Mouse (Mus musculus): ENCODE data around the gene Sgms2.

Sgms2 gene

DNA sequence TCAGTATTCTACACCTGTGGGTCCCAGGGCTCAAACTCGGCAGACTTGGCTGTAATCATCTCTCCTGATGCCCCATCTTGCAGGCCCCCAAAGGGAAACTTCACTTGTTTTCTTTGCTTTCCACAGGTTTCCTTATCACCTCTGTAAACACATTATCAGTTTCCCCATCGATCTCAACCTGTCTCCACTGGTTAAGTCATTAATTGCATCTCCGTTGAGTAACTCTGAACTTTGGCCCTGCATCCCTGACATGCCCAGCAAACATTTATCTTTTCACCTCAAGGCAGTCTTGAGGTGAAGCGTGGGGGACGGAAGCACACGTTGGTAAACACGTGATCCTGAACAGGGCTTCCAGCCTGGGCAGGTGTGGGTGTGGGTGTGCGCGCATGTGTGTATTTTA lies 178.9 kb downstream of the Sgms2 start:
- peak; percentile 89; the same call in 1 of the 2 replicates for TF ChIP-seq GATA4 (IDR thresholded peaks at IDR 0.05; ENCODE audit: insufficient replicate concordance, low read length)

DNA sequence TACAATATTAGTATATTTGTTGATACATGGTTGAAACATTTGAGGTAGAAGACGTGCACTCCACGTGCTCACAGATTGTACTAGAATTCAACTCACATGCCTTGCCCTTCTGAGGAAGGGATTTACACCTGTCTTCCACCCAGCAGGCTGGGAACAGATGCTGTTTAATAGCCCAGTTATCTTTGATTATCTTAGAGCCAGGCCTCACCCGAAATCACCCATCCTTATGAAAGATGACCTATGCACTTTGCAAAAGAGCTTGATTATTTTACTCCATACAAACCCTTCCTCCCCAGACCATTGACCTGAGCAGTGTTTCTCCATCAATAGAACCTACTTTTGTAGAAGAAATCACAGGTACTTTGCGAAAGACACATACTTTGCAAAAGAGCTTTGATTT lies 180.6 kb downstream of the Sgms2 start:
- peak; percentile 38; the same call in 1 of the 2 replicates for TF ChIP-seq GATA4 (IDR thresholded peaks at IDR 0.05; ENCODE audit: insufficient replicate concordance, low read length)

DNA sequence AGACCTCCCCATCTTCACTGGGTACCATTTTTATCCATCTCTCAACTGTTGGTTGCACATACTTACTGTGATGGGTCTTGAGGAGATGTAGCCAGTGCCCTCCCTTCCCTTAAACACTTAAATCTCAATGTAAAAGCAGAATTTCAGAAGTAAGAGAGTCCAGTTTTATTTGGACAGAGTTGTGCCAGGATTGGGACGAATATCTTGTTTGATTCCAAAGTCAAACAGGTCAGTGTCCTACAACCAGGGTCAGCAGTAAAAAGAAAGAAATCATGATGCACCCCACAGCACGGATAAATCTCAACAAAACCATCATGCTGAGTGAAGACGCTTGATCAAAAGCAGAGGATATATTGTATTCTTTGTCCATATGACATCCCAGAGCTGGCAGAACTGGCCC lies 183.4 kb downstream of the Sgms2 start:
- 0 out of 2 replicates have a peak, but pooled peaks have one; percentile 13 for TF ChIP-seq GATA4 (IDR thresholded peaks at IDR 0.05; ENCODE audit: insufficient replicate concordance, low read length)

DNA sequence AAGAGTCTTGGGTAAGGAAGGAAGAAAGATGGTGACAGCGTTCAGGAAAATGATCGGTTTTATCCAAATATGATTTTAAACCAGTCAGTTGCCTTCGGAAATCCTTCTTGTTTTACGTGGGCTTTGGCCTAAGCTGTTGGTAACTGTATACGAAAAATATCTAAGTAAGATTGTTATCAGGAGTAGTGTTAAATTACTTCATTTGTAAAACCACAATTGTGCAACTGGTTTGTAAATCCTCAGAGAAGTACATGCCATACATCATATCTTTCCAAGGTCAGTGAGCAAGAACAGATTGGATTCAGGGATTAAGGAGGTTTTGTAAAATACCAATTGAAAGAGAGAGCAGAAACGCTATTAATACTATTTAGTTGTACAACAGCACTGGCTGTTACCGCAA lies 185.0 kb downstream of the Sgms2 start:
- no peak for TF ChIP-seq GATA4 (IDR thresholded peaks at IDR 0.05; ENCODE audit: insufficient replicate concordance, low read length)

DNA sequence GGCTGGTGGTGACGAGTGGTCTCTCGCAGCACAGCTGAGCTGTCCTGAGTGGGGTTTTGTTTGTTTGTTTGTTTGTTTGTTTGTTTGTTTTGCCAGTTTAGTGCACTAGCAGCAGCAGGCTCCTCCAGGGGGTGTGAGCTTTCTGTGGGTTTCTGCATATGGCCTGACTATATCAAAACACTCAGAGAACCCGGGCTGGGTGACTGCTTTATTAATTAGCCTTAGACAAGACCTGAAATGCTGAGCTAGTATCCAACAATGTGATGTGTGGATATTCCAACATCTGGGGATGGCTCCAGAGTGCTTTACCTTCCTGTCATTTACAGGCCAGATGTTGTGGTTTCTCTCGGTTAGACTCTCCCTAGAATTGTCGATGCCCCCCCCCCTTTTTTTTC lies 187.9 kb downstream of the Sgms2 start:
- no peak for TF ChIP-seq GATA4 (IDR thresholded peaks at IDR 0.05; ENCODE audit: insufficient replicate concordance, low read length)

DNA sequence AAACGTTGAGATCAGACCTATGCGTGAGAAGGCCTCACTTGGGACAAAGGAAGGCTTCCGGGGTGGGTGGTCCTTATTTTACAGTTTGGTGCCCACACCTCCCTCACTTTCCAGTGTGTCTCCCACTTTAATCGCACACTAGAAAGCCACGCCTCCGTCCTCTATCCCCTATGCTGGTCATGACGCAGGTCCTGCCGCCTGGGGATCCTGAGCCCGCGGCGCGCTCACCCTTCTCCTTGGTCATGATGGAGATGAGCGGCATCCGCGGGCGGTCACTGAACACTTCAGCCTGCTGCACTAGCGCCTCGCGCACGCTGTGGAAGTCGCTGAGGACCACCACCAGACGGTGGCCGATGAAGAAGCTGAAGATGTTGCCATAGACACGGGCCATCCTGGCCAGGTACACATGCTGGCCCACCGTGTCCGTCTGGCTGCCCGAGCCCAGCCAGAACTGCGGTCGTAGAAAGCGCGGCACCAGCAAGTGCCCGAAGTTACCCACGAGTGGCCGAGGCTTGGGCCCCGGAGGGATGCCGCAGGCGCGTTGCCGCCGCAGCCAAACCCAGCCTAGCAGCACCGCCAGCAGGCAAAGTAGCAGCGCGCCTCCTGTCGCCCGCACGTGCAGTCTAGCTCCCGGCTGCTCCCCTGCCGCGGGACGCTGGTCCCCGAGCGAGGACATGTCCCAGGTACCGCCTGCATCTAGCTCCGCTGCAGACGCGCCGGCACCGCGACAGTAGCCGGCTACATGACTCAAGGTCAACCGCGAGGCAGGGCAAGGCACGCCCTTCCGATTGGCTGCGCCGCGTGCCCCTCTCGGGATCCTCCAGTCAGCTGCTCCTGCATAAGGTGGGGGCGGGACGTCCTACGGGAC lies 188.5 kb downstream of the Sgms2 start, which contains the start of gene Cyp2u1:
Gene Cyp2u1 (minus strand): TSS at position 776 of the 868 bp plus-strand sequence.
- no peak for TF ChIP-seq GATA4 (IDR thresholded peaks at IDR 0.05; ENCODE audit: insufficient replicate concordance, low read length)

DNA sequence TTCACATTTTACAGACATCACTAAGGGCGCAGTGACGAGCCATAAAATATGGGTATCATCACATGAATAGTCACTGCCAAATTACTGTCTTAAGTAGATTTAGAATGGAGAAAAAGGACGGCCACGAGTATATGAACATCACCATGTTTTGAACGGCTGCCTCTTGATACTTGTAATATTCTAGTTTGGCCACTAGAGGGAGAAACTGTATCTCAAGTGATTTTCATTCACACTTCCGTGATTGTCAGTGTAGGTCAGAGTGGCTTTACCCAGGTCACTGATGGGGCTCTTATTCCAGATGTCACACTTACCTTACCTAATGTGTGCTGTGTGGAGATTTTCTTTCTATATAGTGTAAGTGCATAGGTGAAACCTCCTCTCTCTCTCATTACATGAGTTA lies 191.3 kb downstream of the Sgms2 start:
- TF ChIP-seq GATA4 (IDR thresholded peaks at IDR 0.05; ENCODE audit: insufficient replicate concordance, low read length), result no peak

DNA sequence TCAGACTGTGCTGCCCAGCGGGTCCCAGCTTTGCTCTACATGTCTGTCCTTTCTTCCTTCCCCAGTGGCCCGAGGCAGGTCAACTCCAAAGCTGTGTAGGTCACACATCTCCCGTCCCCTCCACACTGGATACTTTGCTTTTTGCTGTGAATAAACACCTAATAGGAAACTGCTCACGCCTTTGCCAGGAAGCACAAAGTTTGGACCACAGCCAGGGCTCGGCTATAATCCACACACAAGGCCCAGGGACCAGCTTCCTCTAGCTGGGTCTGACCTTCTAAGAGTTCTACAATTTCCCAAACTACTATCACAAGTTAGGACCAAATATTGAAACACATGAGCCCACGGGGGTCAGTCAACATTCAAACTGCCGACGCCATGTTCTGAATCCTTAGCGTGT lies 192.1 kb downstream of the Sgms2 start:
- no peak for TF ChIP-seq GATA4 (IDR thresholded peaks at IDR 0.05; ENCODE audit: insufficient replicate concordance, low read length)

DNA sequence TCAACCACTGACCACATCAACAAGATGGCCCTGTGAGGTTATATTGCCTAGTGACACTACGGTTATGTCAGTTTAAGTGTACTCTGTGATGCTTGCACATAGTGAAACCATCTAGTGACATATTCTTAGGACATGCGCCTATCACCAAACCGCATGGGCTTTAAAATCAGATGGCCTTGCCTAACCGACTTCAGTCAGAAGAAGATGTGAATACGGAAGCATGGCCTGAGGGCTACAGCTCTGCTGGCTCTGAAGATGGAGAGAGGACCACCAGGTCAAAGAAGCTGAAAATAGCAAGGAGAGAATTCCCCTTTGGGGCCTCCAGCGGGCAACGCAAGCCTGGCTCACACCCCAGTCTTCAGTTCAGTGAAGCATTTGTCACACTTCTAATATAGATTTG lies 194.3 kb downstream of the Sgms2 start:
- no peak for TF ChIP-seq GATA4 (IDR thresholded peaks at IDR 0.05; ENCODE audit: insufficient replicate concordance, low read length)

DNA sequence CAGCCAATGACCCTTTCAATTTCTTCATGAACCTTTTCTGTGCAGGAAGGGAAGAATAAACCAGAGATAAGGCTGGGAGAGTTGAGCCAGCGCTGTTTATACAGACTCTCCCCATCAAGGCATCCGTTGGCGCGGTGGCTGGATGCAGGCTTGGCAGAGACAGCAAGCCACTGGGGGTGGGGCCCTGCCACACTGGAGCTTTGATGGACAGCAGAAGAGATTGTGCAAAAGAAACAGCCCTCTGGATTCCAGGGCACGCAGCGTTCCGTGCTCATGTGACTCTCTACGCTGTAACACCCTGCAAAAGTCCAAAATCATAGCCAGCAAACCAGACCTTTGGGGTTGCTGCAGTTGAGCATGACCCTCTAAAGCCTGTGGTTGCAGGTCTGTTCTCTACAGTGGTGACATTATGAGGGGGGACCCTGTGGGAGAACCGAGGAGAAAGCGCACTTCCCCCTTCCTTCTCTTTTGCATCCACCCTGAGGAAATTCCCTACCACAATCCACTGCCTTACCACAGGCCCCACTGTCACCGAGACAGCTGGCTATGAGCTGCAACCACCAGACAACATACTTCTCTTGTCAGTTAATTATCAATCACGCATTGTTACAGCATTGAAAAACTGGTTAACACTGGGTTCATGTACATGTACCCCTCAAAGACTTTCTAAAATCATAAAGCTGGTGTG lies 195.6 kb downstream of the Sgms2 start:
- TF ChIP-seq GATA4 (IDR thresholded peaks at IDR 0.05; ENCODE audit: insufficient replicate concordance, low read length), result no peak

DNA sequence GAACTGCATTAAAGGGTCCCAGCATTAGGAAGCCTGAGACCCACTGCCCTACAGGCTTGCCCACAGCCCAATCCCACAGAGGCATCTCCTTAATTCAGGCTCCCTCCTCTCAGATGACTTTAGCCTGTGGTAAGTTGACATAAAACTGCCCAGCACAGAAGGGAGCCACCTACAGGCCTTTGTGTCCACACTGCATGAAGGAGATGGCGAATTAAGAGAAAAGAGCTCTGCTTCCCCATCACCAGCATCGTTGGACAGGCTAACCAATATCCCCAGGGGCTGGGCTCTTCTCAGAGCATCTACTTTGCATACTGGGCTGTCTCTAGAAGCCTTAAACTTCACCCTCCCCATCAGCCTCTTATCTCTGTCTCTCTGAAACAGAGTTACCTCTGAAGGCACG lies 196.7 kb downstream of the Sgms2 start:
- no peak for TF ChIP-seq GATA4 (IDR thresholded peaks at IDR 0.05; ENCODE audit: insufficient replicate concordance, low read length)

DNA sequence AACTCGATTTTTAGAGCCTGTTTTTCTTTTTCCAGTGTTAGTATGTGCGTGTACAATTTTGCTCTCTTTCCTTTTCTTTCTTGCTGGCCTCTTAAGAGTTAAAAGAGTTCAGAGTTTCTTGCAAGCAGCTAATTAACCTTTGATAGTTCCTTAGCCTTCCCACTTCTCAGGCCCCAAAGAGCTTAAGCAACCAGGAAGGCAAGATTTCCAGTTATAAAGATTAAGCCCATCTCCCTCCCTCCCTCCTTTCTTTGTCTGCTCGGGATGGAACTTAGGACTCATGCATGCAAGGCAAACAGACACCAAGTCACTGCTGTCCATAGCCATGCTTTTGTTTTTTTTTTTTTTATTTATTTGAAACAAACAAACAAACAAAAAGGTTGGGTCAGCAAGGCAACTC lies 198.3 kb downstream of the Sgms2 start:
- no peak for TF ChIP-seq GATA4 (IDR thresholded peaks at IDR 0.05; ENCODE audit: insufficient replicate concordance, low read length)

DNA sequence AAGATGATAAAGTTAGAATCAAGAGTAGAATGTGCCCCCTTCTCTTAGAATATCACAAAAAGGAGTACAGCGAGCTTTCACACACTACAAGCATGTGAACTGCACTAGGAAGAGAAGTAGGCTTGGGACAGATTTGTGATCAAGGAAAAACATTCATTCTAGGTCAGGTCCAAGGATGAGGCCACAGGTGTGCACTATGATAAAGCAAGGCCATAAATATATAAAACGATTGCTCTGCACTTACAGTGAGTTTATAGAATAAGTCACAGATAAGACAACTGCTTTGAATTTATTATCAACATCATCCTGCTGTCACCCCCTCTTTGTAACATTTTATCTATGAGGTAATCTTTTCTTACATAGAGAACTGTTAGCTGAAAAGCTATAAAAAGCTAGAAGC lies 198.9 kb downstream of the Sgms2 start:
- no peak for TF ChIP-seq GATA4 (IDR thresholded peaks at IDR 0.05; ENCODE audit: insufficient replicate concordance, low read length)

DNA sequence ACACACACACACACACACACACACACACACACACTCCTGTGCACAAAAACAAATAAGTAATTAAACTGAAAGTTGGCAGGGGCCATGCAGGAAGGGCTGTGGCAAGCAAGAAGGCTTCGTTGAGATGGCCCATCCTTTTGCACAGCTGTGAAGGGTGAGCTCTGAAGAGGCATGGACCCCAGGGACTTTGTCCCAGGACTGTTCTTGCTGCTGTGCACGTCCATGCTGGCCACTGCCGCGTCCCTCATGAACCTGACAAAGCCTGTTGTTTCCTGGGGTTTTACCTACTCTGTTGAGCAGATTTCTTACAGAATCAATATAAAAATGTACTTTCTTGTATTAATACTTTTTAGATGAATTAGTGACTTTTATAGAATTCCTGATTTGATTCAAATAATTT lies 199.3 kb downstream of the Sgms2 start:
- no peak for TF ChIP-seq GATA4 (IDR thresholded peaks at IDR 0.05; ENCODE audit: insufficient replicate concordance, low read length)

DNA sequence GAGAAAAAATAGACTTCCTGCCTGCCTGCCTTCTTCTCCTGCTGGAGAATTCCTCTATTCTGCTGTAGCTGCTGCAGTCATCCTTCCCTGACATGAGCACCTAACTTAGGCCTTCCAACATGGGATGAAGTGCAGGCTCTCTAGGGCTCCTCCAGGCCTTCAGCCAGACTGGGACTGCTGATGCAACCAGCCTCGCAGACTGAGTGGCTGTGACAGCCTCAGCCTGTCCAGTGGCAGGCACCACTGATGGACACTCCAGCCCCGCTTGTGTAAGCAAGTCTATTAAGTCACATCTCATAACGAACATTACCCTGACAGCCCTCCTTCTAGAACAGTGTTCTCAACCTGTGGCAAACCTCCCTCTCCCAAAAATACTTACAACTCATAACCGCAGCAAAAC lies 217.1 kb downstream of the Sgms2 start:
- no peak for TF ChIP-seq GATA4 (IDR thresholded peaks at IDR 0.05; ENCODE audit: insufficient replicate concordance, low read length)

DNA sequence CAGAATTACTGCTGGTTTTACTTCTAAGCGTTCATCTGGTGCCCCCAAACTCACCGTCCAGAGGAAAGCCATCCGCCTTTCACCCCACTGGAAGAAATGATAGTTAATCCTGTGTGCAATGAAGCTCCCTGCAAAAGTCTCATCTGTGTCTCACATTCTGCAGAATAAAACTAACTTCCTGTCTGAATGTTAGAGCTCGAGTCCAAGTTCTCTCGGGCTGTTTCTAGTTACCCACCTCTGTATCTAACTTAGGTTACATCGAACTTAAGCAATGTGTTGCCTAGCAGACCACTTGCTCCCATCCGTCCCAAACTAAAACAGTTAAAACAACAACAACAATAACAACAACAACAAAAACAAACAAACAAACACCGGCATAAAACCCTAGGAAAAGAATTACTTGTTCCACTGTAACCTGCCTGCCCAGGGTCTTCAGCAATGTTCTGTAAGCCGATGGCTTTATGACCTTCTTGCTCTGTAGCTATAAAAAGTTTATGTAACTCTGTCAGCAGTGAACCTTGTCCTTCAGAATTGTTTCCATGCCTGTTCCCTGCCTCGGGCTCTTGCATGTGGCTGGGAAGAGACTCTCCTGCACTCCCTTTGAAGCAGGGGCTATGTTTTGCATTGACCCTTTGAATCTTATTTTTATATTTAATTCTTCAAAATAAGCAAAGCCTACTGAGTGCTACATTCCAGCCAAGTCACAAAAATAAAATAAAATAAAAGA lies 218.7 kb downstream of the Sgms2 start:
- no peak for TF ChIP-seq GATA4 (IDR thresholded peaks at IDR 0.05; ENCODE audit: insufficient replicate concordance, low read length)

Data from liver, adult (tissue).